Mouse (Mus musculus): ENCODE data around the gene Cdc42.

Gene Cdc42

GRCm38 (mm10) chr4:137316027-137316770 lies 41.3 kb downstream of the Cdc42 start:
- no peak for DNase-seq (ENCODE audit: low spot score)

- no peak for DNase-seq (ENCODE audit: low spot score)
These were observed 42.5 kb downstream of the Cdc42 start for GRCm38 (mm10) chr4:137315061-137315460.

- DNase-seq (ENCODE audit: low spot score): peak; percentile 44
These were observed 43.0 kb downstream of the Cdc42 start for GRCm38 (mm10) chr4:137314561-137314960.

- no peak for DNase-seq (ENCODE audit: low spot score)
These were observed 44.0 kb downstream of the Cdc42 start for GRCm38 (mm10) chr4:137313511-137313910.

GRCm38 (mm10) chr4:137308377-137308776 lies 49.1 kb downstream of the Cdc42 start:
- DNase-seq (ENCODE audit: low spot score): peak; percentile 40

GRCm38 (mm10) chr4:137306991-137307706 lies 50.4 kb downstream of the Cdc42 start:
- peak; percentile 81 for DNase-seq (ENCODE audit: low spot score)

- DNase-seq (ENCODE audit: low spot score): no peak
These were observed 51.0 kb downstream of the Cdc42 start for GRCm38 (mm10) chr4:137306577-137306888.

GRCm38 (mm10) chr4:137305831-137306576 lies 51.5 kb downstream of the Cdc42 start:
- no peak for DNase-seq (ENCODE audit: low spot score)

GRCm38 (mm10) chr4:137305066-137305465 lies 52.5 kb downstream of the Cdc42 start:
- DNase-seq (ENCODE audit: low spot score): no peak

- no peak for DNase-seq (ENCODE audit: low spot score)
These were observed 53.4 kb downstream of the Cdc42 start for GRCm38 (mm10) chr4:137304106-137304505.

- no peak for DNase-seq (ENCODE audit: low spot score)
These were observed 55.9 kb downstream of the Cdc42 start for GRCm38 (mm10) chr4:137301635-137302034.

GRCm38 (mm10) chr4:137300227-137300626 lies 57.3 kb downstream of the Cdc42 start:
- DNase-seq (ENCODE audit: low spot score): no peak

- no peak for DNase-seq (ENCODE audit: low spot score)
These were observed 59.1 kb downstream of the Cdc42 start for GRCm38 (mm10) chr4:137298406-137298805.

GRCm38 (mm10) chr4:137297611-137298010 lies 59.9 kb downstream of the Cdc42 start:
- DNase-seq (ENCODE audit: low spot score): no peak

- no peak for DNase-seq (ENCODE audit: low spot score)
These were observed 62.6 kb downstream of the Cdc42 start for GRCm38 (mm10) chr4:137294951-137295350.

GRCm38 (mm10) chr4:137294474-137294873 lies 63.0 kb downstream of the Cdc42 start:
- DNase-seq (ENCODE audit: low spot score): no peak

- no peak for DNase-seq (ENCODE audit: low spot score)
These were observed 63.5 kb downstream of the Cdc42 start for GRCm38 (mm10) chr4:137294032-137294431.

GRCm38 (mm10) chr4:137292625-137293024 lies 64.9 kb downstream of the Cdc42 start:
- DNase-seq (ENCODE audit: low spot score): no peak

- no peak for DNase-seq (ENCODE audit: low spot score)
These were observed 67.3 kb downstream of the Cdc42 start for GRCm38 (mm10) chr4:137290250-137290649.

- no peak for DNase-seq (ENCODE audit: low spot score)
These were observed 67.8 kb downstream of the Cdc42 start for GRCm38 (mm10) chr4:137289701-137290100.

- DNase-seq (ENCODE audit: low spot score): peak; percentile 54
These were observed 69.7 kb downstream of the Cdc42 start for GRCm38 (mm10) chr4:137287818-137288217.

- DNase-seq (ENCODE audit: low spot score): no peak
These were observed 70.3 kb downstream of the Cdc42 start for GRCm38 (mm10) chr4:137287206-137287605.

GRCm38 (mm10) chr4:137286662-137286953 lies 70.9 kb downstream of the Cdc42 start:
- DNase-seq (ENCODE audit: low spot score): no peak
